Mouse (Mus musculus) gastrocnemius, adult 8-10 months (tissue): ENCODE results near the gene Mybpc1. TPM values are rescaled to one million over a fixed set of nuclear protein-coding genes. Genes with fewer than 3 reads are reported as not detected.
"Not testable (repeated sequence)": the region's sequence is repeated elsewhere in the genome, so short reads cannot be mapped to it uniquely, and the experiment has no call there.

Experiments used
- DNase-seq, 2 experiments: peaks; one replicate each; pipeline ENCODE4 v3.0.0; 2022; ENCODE audit warnings: low spot score in 2 of 2
- total RNA-seq, 4 experiments: library from RNA; stranded (reverse); gene quantifications; 2 replicates each; pipeline ENCODE4 v1.2.4; 2022

Mybpc1 gene
- total RNA-seq, 4 experiments from 2014 or later, result 812 to 945 (median 865) TPM

- DNase-seq, result no peak
Observed at GRCm38 (mm10) chr10:88496864-88497564, 107.9 kb downstream of the Mybpc1 start.

GRCm38 (mm10) chr10:88494959-88495587 lies 109.9 kb downstream of the Mybpc1 start:
- no peak for DNase-seq

GRCm38 (mm10) chr10:88492658-88493057 lies 112.3 kb downstream of the Mybpc1 start:
- no peak for DNase-seq

- no peak for DNase-seq
Observed at GRCm38 (mm10) chr10:88491632-88492031, 113.3 kb downstream of the Mybpc1 start.

GRCm38 (mm10) chr10:88488629-88489028 lies 116.3 kb downstream of the Mybpc1 start:
- no peak for DNase-seq

- not testable (repeated sequence) for DNase-seq
Observed at GRCm38 (mm10) chr10:88482866-88483265, 122.1 kb downstream of the Mybpc1 start.

Other genes with a start within 250 kb of the Mybpc1 start
- gene Dram1, start 226.1 kb downstream of the Mybpc1 start, total RNA-seq, result 1 to 10 TPM in 3 of 4 experiments, under 1 TPM in 1; 0.58 to 3.1 (median 1.4) TPM
- 10 to 100 TPM; 20.3 to 23.6 (median 20.9) TPM for gene Gnptab, start 226.0 kb downstream of the Mybpc1 start, total RNA-seq
- not detected for gene Sycp3, start 145.6 kb downstream of the Mybpc1 start, total RNA-seq
- gene Chpt1, start 101.1 kb downstream of the Mybpc1 start, total RNA-seq, result 100 to 1,000 TPM in 2 of 4 experiments, 10 to 100 TPM in 2; 94.8 to 118 (median 103) TPM
- gene Spic, start 79.9 kb upstream of the Mybpc1 start, total RNA-seq, result not detected
- gene Arl1, start 125.7 kb upstream of the Mybpc1 start, total RNA-seq, result 100 to 1,000 TPM in 1 of 4 experiments, 10 to 100 TPM in 3; 90.0 to 100 (median 98.2) TPM
- gene Utp20, start 221.7 kb upstream of the Mybpc1 start, total RNA-seq, result 10 to 100 TPM; 10.3 to 17.2 (median 11.7) TPM